Mouse (Mus musculus): ENCODE measurements around the gene Lpp. TPM values are rescaled to one million over a fixed set of nuclear protein-coding genes. Genes with fewer than 3 reads are reported as not detected.
A peak's percentile ranks its signal among the peaks of the same experiment; 100 is the strongest.
"Not testable (repeated sequence)": the region's sequence is repeated elsewhere in the genome, so short reads cannot be mapped to it uniquely, and the experiment has no call there.

Lpp gene
- polyA plus RNA-seq, 1 experiment from 2014 or later: 23.3 TPM

GRCm38 (mm10) chr16:24992494-24992893 is 599.2 kb downstream of the Lpp start:
- Histone ChIP-seq H3K9me3 (replicated peaks; ENCODE audit: control insufficient read depth, low read length) (no peaks in the 10 kb centered on the region), H3K9ac (replicated peaks; ENCODE audit: low read length) (no peak overlapping the region), H3K4me2 (ENCODE audit: low read depth, low read length) (no peak overlapping the region), H3K4me1 (ENCODE audit: control insufficient read depth, insufficient read depth, low read length) (no peaks in the 10 kb centered on the region), H3K4me3 (ENCODE audit: low read depth, low read length) (no peak overlapping the region), H3K27ac (replicated peaks; ENCODE audit: low read depth, low read length) (no peak overlapping the region), H3K36me3 (replicated peaks; ENCODE audit: control insufficient read depth, insufficient read depth, low read depth, low read length) (no peaks in the 10 kb centered on the region), H3K27me3 (ENCODE audit: control insufficient read depth, insufficient read depth, low read length) (no peaks in the 10 kb centered on the region)
- DNase-seq (ENCODE audit: low spot score): peak; percentile 19
- no peak for ATAC-seq (replicated peaks; ENCODE audit: insufficient number of reproducible peaks, low FRiP score, low TSS enrichment, low read depth)
- WGBS: 88% methylated on average over 11 of the region's 11 CpGs

DNA sequence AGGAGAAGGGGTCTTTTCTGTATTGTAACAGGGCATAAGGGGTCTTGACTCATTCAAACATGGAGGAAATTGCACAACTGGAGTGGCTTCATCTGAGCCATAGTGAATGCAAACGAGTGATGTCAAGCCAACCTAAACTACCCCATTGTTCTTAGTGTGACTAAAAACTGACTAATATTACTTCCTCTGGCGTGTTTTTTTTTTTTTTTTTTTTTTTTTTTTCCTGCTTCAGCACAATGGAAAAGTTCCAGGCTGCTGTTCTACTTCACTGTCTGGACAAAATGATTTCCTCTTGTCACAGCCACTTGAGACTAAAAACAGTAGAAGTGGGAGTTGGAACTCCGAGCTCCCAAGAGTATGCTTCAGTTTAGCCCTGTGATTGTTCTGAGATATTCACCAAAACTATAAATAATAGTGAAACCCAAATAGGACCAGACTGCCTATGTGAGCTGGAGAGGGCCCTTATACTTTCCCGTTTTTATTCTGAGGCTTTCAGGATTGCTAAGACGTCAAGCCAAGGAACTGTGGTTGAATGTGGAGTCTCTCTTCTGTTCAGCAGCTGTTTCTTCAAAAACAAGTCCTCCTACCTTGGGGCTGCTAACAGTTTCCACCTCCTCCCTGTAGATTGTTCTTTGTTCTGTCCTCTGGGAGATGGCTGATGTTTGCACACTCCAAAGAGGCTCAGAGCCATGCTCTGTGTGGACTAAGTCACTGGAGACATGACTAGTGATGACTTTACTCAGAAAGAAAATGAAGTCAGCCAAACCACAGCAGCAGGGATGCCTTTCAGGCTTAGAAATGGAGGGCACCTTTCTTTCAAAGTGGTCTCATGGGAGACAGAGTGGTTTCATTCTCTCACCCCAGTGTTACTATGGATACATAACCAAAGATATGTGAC is 617.9 kb downstream of the Lpp start:
- Histone ChIP-seq H3K4me1 (ENCODE audit: control insufficient read depth, insufficient read depth, low read length) (no peaks in the 10 kb centered on the region), H3K27me3 (ENCODE audit: control insufficient read depth, insufficient read depth, low read length) (no peaks in the 10 kb centered on the region), H3K4me2 (ENCODE audit: low read depth, low read length) (no peak overlapping the region), H3K27ac (replicated peaks; ENCODE audit: low read depth, low read length) (no peak overlapping the region), H3K9ac (replicated peaks; ENCODE audit: low read length) (no peak overlapping the region), H3K4me3 (ENCODE audit: low read depth, low read length) (no peak overlapping the region), H3K9me3 (replicated peaks; ENCODE audit: control insufficient read depth, low read length) (no peaks in the 10 kb centered on the region), H3K36me3 (replicated peaks; ENCODE audit: control insufficient read depth, insufficient read depth, low read depth, low read length) (no peaks in the 10 kb centered on the region)
- no peak for DNase-seq (ENCODE audit: low spot score)
- ATAC-seq (replicated peaks; ENCODE audit: insufficient number of reproducible peaks, low FRiP score, low TSS enrichment, low read depth): no peak
- WGBS: 82% methylated on average over 5 of the region's 5 CpGs

- Histone ChIP-seq H3K36me3 (replicated peaks; ENCODE audit: control insufficient read depth, insufficient read depth, low read depth, low read length) (no peaks in the 10 kb centered on the region), H3K27ac (replicated peaks; ENCODE audit: low read depth, low read length) (no peak overlapping the region), H3K9me3 (replicated peaks; ENCODE audit: control insufficient read depth, low read length) (no peaks in the 10 kb centered on the region), H3K4me1 (ENCODE audit: control insufficient read depth, insufficient read depth, low read length) (no peaks in the 10 kb centered on the region), H3K4me3 (ENCODE audit: low read depth, low read length) (no peak overlapping the region), H3K4me2 (ENCODE audit: low read depth, low read length) (no peak overlapping the region), H3K27me3 (ENCODE audit: control insufficient read depth, insufficient read depth, low read length) (no peaks in the 10 kb centered on the region), H3K9ac (replicated peaks; ENCODE audit: low read length) (no peak overlapping the region)
- ATAC-seq (replicated peaks; ENCODE audit: insufficient number of reproducible peaks, low FRiP score, low TSS enrichment, low read depth): no peak
- 85% methylated on average over 3 of the region's 3 CpGs for WGBS
- DNase-seq (ENCODE audit: low spot score): no peak
Measured at GRCm38 (mm10) chr16:25012938-25013337, 619.6 kb downstream of the Lpp start.

DNA sequence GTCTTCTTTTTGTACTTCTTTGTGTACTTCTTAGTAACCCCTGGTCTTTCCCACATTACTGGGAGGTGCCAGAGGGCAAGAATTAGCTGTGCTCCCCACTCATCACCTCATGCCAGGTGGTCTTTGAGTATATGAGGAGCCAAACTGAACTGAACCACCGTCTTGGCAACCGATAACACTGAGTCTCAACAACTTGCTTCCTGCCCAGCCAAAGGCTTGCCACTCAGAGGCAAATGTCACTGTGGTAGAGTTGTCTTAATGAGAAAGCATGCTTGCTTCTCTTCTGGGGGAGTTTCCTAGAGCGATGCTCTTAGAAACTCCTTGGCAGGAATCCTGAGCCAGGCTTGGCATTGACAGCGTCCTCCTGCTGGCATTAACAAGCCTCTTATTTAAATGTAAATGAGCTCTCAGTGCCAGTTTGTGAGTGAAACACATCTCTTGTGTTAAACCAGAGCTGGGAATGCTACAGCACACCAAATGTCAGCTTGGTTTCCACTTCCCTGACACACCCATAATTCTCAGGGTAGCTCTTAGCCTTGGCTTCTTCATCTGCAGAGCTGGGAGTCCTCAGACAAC is 623.0 kb downstream of the Lpp start:
- Histone ChIP-seq H3K36me3 (replicated peaks; ENCODE audit: control insufficient read depth, insufficient read depth, low read depth, low read length) (no peaks in the 10 kb centered on the region), H3K4me3 (ENCODE audit: low read depth, low read length) (no peak overlapping the region), H3K4me1 (ENCODE audit: control insufficient read depth, insufficient read depth, low read length) (no peaks in the 10 kb centered on the region), H3K27me3 (ENCODE audit: control insufficient read depth, insufficient read depth, low read length) (no peaks in the 10 kb centered on the region), H3K27ac (replicated peaks; ENCODE audit: low read depth, low read length) (no peak overlapping the region), H3K9ac (replicated peaks; ENCODE audit: low read length) (no peak overlapping the region), H3K9me3 (replicated peaks; ENCODE audit: control insufficient read depth, low read length) (no peaks in the 10 kb centered on the region), H3K4me2 (ENCODE audit: low read depth, low read length) (no peak overlapping the region)
- no peak for ATAC-seq (replicated peaks; ENCODE audit: insufficient number of reproducible peaks, low FRiP score, low TSS enrichment, low read depth)
- WGBS: 66% methylated on average over 4 of the region's 4 CpGs
- no peak for DNase-seq (ENCODE audit: low spot score)

GRCm38 (mm10) chr16:25017046-25017445 is 623.7 kb downstream of the Lpp start:
- DNase-seq (ENCODE audit: low spot score) (no peak), ATAC-seq (replicated peaks; ENCODE audit: insufficient number of reproducible peaks, low FRiP score, low TSS enrichment, low read depth) (no peak)
- Histone ChIP-seq H3K4me2 (ENCODE audit: low read depth, low read length) (no peak overlapping the region), H3K27ac (replicated peaks; ENCODE audit: low read depth, low read length) (no peak overlapping the region), H3K4me3 (ENCODE audit: low read depth, low read length) (no peak overlapping the region), H3K27me3 (ENCODE audit: control insufficient read depth, insufficient read depth, low read length) (no peaks in the 10 kb centered on the region), H3K4me1 (ENCODE audit: control insufficient read depth, insufficient read depth, low read length) (no peaks in the 10 kb centered on the region), H3K36me3 (replicated peaks; ENCODE audit: control insufficient read depth, insufficient read depth, low read depth, low read length) (no peaks in the 10 kb centered on the region), H3K9me3 (replicated peaks; ENCODE audit: control insufficient read depth, low read length) (no peaks in the 10 kb centered on the region), H3K9ac (replicated peaks; ENCODE audit: low read length) (no peak overlapping the region)

GRCm38 (mm10) chr16:25021743-25022359 is 628.5 kb downstream of the Lpp start:
- not testable (repeated sequence) for H3K4me3 ChIP-seq (ENCODE audit: low read depth, low read length); H3K27ac ChIP-seq (replicated peaks; ENCODE audit: low read depth, low read length); H3K4me2 ChIP-seq (ENCODE audit: low read depth, low read length); DNase-seq (ENCODE audit: low spot score); H3K4me1 ChIP-seq (ENCODE audit: control insufficient read depth, insufficient read depth, low read length); H3K27me3 ChIP-seq (ENCODE audit: control insufficient read depth, insufficient read depth, low read length); H3K9me3 ChIP-seq (replicated peaks; ENCODE audit: control insufficient read depth, low read length); H3K9ac ChIP-seq (replicated peaks; ENCODE audit: low read length); H3K36me3 ChIP-seq (replicated peaks; ENCODE audit: control insufficient read depth, insufficient read depth, low read depth, low read length); ATAC-seq (replicated peaks; ENCODE audit: insufficient number of reproducible peaks, low FRiP score, low TSS enrichment, low read depth)
- 50% methylated on average over 2 of the region's 2 CpGs for WGBS

DNA sequence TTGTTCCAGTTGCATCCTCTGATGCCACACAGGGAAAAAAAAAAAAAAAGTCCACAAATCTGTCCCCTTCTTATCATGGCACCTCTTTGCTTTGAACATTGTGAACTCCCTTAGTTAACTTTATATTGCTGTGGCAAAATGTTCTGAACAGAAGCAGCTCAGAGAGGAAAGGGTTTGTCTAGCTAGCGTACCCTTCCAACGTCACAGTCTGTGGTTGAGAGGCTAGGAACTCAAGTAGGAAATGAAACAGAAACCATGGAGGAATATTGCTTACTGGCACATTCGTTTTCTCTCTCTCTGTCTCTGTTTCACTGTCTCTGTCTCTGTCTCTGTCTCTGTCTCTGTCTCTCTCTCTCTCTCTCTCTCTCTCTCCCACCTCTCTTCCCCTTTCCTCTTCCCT is 631.3 kb downstream of the Lpp start:
- no peaks in the 10 kb centered on the region for H3K27me3 ChIP-seq (ENCODE audit: control insufficient read depth, insufficient read depth, low read length)
- no peak for DNase-seq (ENCODE audit: low spot score)
- no peak overlapping the region for H3K4me2 ChIP-seq (ENCODE audit: low read depth, low read length)
- no peak for ATAC-seq (replicated peaks; ENCODE audit: insufficient number of reproducible peaks, low FRiP score, low TSS enrichment, low read depth)
- 86% methylated on average over 3 of the region's 3 CpGs for WGBS
- no peaks in the 10 kb centered on the region for H3K4me1 ChIP-seq (ENCODE audit: control insufficient read depth, insufficient read depth, low read length)
- H3K36me3 ChIP-seq (replicated peaks; ENCODE audit: control insufficient read depth, insufficient read depth, low read depth, low read length): no peaks in the 10 kb centered on the region
- no peak overlapping the region for H3K9ac ChIP-seq (replicated peaks; ENCODE audit: low read length)
- no peaks in the 10 kb centered on the region for H3K9me3 ChIP-seq (replicated peaks; ENCODE audit: control insufficient read depth, low read length)
- H3K4me3 ChIP-seq (ENCODE audit: low read depth, low read length): no peak overlapping the region
- H3K27ac ChIP-seq (replicated peaks; ENCODE audit: low read depth, low read length): no peak overlapping the region

DNA sequence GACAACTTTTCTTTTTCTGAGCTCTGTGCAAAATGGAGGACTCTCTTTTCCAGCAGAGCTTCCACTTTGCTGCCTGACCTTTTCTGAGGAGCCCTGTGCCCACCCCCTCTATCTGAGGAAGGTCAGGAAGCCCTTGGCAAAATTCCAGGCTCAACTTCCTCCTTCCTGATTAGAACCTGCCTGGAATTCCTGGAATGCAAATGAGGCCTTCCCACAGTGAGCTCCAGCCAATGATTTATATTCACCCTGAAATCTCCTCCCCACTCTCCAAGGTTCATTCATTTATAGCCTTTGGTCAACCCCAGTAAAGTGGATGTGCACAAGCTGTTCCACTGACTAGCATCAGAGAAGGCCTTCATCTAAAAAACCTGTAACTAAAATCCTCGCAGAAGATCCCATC is 632.9 kb downstream of the Lpp start:
- Histone ChIP-seq H3K4me1 (ENCODE audit: control insufficient read depth, insufficient read depth, low read length) (no peaks in the 10 kb centered on the region), H3K36me3 (replicated peaks; ENCODE audit: control insufficient read depth, insufficient read depth, low read depth, low read length) (no peaks in the 10 kb centered on the region), H3K9me3 (replicated peaks; ENCODE audit: control insufficient read depth, low read length) (no peaks in the 10 kb centered on the region), H3K9ac (replicated peaks; ENCODE audit: low read length) (no peak overlapping the region), H3K4me2 (ENCODE audit: low read depth, low read length) (no peak overlapping the region), H3K27me3 (ENCODE audit: control insufficient read depth, insufficient read depth, low read length) (no peaks in the 10 kb centered on the region), H3K27ac (replicated peaks; ENCODE audit: low read depth, low read length) (no peak overlapping the region), H3K4me3 (ENCODE audit: low read depth, low read length) (no peak overlapping the region)
- DNase-seq (ENCODE audit: low spot score) (peak; percentile 41), ATAC-seq (replicated peaks; ENCODE audit: insufficient number of reproducible peaks, low FRiP score, low TSS enrichment, low read depth) (no peak)
- 83% methylated on average over 1 of the region's 1 CpGs for WGBS
